28 mouse cellular contexts compared by ENCODE assay signal in genomic region chr11:5766019-5766418, GRCm38 (mm10). TPM values are rescaled to one million over a fixed set of nuclear protein-coding genes. Genes with fewer than 3 reads are reported as not detected.
"Had no signal": no experiment of that assay in that cellular context is flagged by ENCODE, and none has a peak within 500 bp of the region (broad histone marks: within the 10 kb centered on the region; RNA-seq: fewer than 3 reads in every experiment).

No protein-coding gene starts in this region.

- ATAC-seq: forebrain, embryonic 13.5 days; forebrain, embryonic 14.5 days; forebrain, embryonic 15.5 days; forebrain, embryonic 16.5 days; forebrain, postnatal 0 days had no signal

- H3K9ac ChIP-seq: embryonic facial prominence, embryonic 12.5 days; embryonic facial prominence, embryonic 13.5 days; embryonic facial prominence, embryonic 15.5 days; forebrain, embryonic 12.5 days; forebrain, embryonic 13.5 days; forebrain, embryonic 15.5 days; forebrain, postnatal 0 days had no signal

- H3K4me2 ChIP-seq: embryonic facial prominence, embryonic 12.5 days; embryonic facial prominence, embryonic 13.5 days; embryonic facial prominence, embryonic 15.5 days; forebrain, embryonic 12.5 days; forebrain, embryonic 13.5 days; forebrain, embryonic 15.5 days had no signal

- DNase-seq: cerebellum, adult 8-10 months; cerebellum, adult 9-10 months; cerebellum, adult 9-11 months; cerebellum, postnatal 10 days; cerebellum, postnatal 14 days; cerebellum, postnatal 25 days; cerebellum, postnatal 36 days; embryo, embryonic 11 days; forebrain, postnatal 0 days; gastrocnemius, adult 2 months; gastrocnemius, postnatal 10 days; gastrocnemius, postnatal 14 days; gastrocnemius, postnatal 25 days; gastrocnemius, postnatal 36 days; heart, adult 11 months; heart, adult 18-20 months; heart, adult 2 months had no signal

- H3K27me3 ChIP-seq: embryonic facial prominence, embryonic 12.5 days; embryonic facial prominence, embryonic 13.5 days; embryonic facial prominence, embryonic 15.5 days; forebrain, embryonic 12.5 days; forebrain, embryonic 13.5 days; forebrain, embryonic 15.5 days had no signal

- H3K4me3 ChIP-seq: embryonic facial prominence, embryonic 10.5 days; embryonic facial prominence, embryonic 12.5 days; embryonic facial prominence, embryonic 13.5 days; embryonic facial prominence, embryonic 15.5 days; erythroblast, embryonic 14.5 days; forebrain, embryonic 10.5 days; forebrain, embryonic 12.5 days; forebrain, embryonic 13.5 days; forebrain, embryonic 15.5 days; gastrocnemius, adult 2 months; heart, adult 2 months had no signal

- H3K9me3 ChIP-seq: embryonic facial prominence, embryonic 10.5 days; embryonic facial prominence, embryonic 12.5 days; embryonic facial prominence, embryonic 13.5 days; embryonic facial prominence, embryonic 15.5 days; forebrain, embryonic 10.5 days; forebrain, embryonic 12.5 days; forebrain, embryonic 13.5 days; forebrain, embryonic 15.5 days had no signal

- H3K27ac ChIP-seq: embryonic facial prominence, embryonic 10.5 days; embryonic facial prominence, embryonic 12.5 days; embryonic facial prominence, embryonic 13.5 days; embryonic facial prominence, embryonic 15.5 days; forebrain, embryonic 10.5 days; forebrain, embryonic 12.5 days; forebrain, embryonic 13.5 days; forebrain, embryonic 15.5 days; gastrocnemius, adult 2 months; heart, adult 2 months had no signal

RNA-seq across cellular contexts. Expression of gene Pgam2, which starts 37.5 kb away (rescaled TPM):
- polyA plus RNA-seq: erythroblast, embryonic 14.5 days had no signal
